Mouse (Mus musculus) ZHBTc4 (cell line): ENCODE data around the gene Zfp637.
"Not testable (repeated sequence)": the region's sequence is repeated elsewhere in the genome, so short reads cannot be mapped to it uniquely, and the experiment has no call there.

ENCODE experiments used
- DNase-seq: peaks from one replicate; pipeline ENCODE4 v3.0.0-alpha.2; 2011; ENCODE audit warnings: low read depth, low spot score

Zfp637 gene

DNA sequence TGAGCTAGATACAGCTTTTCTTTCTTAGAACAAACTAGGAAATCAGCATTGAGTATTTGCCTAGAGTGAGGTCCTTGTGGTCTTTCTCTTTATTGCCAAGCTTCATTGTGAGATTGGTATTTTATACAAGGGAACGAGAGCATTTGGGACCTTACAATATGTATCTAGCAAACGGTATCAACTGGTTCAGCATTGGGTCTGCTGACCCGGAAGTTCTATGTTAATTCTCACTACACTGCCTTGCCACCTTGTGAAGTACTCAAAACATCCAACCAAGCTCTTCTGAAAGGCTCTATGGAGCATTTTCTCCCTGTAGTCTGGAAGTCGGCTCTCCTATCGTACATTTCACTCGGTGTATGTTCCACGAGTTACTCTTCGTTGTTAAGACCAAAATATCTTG lies 22.8 kb downstream of the Zfp637 start:
- DNase-seq: no peak

DNA sequence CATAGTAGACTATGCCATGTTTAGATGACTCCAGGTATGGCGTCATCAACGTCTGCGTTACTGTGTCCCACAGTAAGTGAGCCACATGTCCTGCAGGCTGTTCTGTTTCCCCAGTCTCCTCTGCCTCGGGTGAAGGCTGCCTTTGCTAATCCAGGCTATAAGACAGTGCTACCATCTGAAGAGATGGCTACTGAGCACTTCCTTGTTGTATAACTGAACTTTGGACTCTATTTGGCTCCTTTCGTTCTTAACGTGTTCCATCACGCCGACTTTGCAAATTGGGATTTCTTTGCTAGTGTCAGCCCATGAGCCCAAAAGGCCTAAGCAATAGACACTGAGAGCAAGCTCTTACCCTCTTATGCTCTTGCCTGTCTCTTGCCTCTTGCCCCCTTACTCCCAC lies 27.2 kb downstream of the Zfp637 start:
- no peak for DNase-seq

DNA sequence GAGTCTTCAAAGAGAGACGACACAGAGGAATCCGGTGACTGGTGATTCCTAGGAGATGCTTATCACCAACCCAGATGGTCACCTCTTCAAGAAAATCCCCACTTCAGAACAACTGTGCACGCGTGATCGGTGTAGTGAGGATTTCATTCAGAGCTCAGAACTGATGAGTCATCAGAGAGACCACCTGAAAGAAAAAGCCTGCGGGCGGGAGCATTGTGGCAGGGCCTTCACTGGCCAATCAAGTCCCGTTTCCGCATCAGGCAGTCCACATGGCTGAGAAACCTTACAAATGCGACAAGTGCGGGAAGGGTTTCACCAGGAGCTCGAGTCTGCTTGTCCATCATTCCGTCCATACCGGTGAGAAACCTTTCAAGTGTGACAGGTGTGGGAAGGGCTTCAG lies 30.1 kb downstream of the Zfp637 start:
- peak; percentile 68 for DNase-seq

DNA sequence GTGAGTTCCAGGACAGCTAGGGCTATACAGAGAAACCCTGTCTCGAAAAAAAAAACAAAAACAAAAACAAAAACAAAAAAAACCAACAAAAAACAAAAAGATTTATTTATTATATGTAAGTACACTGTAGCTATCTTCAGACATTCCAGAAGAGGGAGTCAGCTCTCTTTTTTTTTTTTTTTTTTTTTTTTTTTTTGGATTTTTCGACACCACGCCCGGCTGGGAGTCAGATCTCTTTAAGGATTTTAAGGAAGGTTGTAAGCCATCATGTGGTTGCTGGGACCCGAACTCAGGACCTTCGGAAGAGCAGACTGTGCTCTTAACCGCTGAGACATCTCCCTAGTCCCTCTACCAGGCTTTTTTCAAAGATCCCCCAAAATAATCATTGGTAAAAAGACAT lies 32.5 kb downstream of the Zfp637 start:
- not testable (repeated sequence) for DNase-seq

DNA sequence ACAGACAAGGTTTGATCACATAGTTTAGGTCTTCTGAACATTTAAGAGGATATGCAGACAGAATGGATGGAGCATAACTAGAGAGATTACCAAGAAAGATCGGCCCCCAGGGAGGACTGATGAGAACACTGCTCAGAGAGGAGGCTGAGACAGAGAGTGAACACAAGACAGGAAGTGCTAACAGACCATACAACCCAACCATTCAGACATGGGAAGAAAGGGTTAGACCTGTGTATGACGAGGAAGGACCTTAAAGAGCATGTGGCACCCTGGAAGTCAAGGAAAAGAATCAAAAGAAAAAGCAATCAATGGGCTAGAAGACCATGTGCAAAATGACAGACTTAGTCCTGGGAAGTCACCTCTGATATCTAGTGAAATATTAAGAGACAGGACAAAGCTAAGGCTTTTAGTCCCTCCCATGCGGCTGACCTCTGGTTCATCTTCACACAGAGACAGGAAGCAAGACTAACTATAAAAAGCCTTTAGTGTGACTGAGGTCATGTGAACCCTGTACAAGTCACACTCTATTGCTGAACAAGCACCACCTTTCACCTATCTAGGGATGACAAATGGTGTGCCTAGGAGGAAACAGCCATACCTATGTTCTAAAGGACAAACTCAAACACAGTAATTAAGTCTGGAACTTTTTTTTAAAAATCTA lies 33.8 kb downstream of the Zfp637 start:
- DNase-seq: no peak

DNA sequence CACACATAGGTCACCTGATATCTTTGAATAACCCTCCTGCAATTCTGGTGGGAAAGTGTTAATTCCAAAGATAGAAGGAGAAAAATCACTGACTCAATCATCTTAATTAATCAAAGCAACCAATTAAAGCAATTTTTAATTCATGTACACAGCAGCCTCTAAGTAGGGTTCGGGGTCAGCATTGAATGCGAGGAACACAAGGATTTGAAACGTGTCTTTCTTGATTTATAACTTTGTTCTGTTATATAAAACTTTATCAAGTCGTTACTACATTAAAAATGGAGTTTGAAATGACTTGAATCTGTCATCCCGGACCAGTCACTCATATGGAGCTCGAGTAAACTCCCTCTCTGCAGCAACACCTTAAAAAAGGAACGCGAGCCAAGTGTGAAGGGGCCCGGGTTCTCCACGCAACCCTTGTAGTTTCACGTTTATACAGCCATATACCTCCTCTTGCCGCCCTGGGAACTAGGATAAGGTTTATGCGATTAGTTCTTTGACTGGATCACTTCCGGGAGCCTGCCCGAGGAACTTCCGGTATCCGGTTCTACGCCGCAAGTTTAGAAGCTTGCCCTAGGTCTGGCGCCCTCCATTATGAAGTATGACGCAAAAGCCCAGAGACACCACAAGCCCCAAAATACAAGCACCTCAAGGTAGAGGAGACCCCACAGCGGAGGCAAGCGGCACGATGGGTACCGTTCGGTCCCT lies 37.9 kb downstream of the Zfp637 start:
- peak; percentile 93 for DNase-seq

DNA sequence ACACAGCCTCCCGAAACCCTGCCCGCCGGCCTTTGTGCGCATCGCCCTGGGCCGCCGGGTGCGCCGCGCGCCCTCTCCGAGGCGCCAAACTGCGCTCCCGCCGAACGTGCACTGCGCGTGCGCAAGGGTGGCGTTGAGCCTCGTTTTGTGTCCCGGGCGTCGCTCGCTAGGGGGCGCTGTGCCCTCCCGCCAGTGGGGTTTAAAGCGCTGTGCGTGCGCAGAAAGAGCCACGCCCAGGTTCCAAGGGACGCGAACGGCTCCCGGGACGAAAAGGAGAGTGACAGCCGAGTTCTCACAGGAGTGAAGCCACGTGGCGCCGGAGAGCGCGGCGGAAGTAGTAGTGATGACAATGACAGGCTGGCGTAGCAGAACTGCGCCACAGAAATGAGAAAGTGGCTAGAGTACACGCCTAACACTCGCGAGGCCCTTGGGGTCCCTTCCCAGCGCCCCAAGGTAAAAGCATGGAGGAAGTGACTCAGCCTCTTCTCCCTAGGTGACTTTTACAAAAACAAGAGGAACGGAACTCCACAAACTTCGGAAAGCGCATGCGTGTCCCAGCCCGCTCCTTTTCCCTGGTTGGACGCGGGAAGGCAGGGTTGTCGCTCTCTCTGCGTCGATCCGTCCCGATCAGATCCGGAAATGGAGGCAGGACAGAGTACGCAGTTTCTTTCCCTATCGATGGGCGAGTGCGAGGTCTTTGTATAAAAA lies 38.6 kb downstream of the Zfp637 start:
- DNase-seq: peak; percentile 99

DNA sequence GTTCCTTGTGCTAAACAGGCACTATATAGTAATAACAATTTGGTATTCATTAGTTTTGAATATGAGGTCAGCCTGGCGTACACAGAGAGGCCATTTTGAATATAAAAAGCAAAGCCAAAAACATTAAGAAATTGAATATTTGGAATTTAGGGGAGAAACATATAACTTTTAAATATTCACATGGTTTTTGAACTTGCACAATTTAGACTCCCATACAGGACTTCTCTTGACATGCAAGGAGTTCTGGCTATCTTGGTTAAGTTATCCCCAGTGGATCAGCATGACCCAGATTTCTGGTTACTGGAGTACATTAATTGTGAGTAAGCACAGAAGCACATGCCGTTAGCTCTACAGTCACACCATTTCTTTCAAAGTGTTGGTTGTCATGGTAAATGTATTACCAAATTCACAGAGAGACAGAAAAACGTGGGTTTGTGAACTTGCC lies 39.4 kb downstream of the Zfp637 start:
- no peak for DNase-seq

DNA sequence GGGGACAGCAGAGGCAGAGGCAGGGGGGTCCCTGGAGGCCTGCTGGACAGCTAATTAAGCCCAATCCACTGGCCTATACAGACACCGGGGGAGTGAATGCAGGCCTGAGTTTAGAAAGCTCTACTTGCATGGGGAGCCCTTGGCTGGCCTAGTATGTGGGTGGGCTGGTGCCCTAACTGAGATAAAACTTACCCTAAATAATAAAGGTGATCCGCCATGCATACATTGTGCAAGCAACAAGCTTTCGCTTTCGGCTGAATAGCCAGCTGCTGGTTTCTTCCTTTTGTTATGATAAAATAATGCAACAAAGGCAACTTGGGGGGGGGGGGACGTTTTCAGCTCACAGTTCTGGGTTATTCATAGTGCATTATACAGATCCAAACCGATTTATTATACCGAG lies 40.2 kb downstream of the Zfp637 start:
- peak; percentile 35 for DNase-seq

DNA sequence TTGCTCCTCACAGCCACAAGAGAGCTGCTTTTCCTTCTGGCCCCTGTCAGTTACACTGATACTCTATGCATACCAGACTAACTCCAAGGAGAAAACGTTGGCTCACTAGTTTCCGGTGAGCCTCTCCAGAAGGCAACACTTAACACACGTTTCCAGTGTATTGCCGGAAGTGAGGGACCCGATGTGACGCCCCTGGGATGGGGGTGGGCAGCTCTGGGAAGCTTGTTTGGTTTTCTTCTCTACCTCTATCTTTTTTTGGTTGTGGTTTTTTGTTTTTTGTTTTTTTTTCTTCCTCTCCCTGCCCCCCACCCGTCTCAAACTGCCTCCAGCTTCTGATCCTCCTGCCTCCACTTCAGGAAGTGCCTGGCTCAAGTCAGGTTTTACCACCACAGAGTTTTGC lies 41.0 kb downstream of the Zfp637 start:
- peak; percentile 64 for DNase-seq

DNA sequence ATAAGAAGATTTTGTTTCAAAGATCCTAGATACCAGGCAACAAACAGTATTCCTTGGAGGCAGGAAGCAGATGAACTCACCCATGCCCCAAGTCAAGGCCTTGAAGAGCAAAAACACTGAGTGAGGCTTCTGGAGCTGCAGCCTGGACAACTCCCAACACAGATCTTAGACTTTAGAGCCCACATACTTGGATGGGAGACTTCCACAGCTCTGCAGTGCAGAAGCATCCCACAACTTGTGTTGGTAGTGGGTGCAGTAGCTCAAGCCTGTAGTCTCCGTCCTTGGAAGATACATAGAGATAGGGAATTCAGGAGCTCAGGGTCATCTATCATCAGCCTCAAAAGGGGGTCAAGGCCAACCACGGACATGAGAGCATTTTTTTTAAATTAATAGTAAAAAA lies 45.0 kb downstream of the Zfp637 start:
- no peak for DNase-seq

DNA sequence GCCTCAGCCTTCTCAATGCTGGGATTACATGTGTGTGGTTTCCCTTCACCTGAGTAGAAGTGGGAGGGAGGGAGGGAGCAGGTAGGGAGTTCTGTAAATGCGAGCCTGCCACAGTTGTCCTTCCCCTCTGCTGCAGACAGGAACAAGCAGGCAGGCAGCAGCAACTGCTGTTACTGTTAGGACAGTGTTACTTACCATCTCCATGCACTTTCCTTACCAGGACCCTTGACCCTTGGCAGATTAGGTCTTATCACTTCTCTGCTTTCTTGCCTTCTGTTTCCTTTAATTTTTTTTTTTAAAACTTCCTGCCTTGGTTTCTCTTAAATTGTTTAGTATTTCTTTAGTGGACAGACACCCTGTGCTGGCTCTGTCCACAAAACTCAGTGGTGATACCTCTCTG lies 47.1 kb downstream of the Zfp637 start:
- DNase-seq: no peak

DNA sequence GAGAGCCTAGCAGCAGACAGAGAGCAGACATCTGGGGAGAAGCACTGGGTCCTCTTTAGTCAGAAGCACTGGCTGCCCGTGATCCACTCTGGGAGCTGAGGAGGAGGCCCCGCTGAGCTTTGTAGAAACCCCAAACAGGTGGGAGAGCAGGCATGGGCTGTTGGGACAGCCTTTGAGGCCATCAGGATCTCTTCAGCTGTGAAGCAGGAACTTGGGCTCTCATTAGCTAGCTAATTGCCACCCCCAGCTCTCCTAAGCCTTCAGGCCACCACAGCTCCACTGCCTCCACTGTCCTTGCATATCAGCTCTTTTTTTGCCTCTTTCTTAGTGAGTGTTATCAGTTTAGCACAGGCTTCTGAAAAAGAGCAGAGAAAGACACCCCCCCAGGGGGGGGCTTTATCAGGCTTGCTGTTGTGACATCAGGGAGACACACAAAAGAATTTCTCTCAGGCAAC lies 47.7 kb downstream of the Zfp637 start:
- no peak for DNase-seq

DNA sequence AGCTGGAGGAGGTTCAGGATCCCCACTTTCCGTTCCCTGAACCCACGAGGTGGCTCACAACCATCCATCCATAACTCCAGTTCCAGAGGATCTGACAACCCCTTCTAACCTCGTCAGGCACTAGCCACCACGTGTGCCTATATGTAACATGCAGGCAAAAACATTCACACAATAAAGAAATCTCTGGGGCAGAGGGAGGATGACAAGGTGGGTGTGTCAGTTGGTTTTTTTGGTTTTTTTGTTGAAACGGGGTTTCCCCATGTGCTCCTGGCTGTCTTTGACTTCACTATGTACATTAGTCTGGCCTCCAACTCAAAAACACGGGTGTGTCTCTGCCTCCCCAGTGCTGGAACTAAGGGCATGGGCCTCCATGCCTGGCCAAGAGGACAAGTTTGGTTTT lies 49.3 kb downstream of the Zfp637 start:
- no peak for DNase-seq

DNA sequence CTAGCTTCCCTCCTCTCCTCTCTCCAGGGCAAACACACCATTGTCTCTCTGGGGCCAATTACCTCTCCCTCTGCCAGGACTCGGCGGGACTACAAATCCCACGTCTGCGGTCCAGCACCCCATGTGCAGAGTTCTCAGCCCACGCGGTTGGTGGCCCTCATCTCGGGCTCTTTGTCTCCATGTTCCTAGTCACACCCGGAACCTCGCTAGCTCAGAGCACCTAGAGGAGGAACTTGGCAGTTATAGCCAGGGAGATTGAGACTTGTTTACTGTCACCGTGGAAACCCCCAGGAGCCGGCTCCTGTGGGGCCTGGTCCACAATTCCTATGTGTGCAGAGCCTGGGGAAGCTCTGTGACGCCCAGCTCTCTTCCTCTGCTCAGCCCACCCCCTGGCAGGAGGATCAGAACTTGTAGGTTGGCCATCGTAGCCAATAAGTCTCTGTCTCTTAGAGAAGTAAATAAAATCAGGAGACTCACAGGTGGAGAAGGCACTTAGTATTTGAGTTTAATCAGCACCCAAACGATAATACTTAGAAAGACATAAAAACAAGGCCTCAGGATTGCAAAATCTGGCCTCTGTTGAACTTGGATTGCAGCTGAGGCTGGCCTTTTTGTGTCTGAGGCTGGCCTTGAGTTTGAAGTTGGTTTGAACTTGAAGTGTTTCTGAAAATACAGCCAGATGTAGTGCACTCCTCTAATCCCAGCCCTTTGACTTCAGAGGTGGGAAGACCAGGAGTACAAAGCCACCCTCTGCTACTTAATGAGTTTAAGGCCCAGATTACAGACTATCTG lies 50.6 kb downstream of the Zfp637 start:
- peak; percentile 79 for DNase-seq

DNA sequence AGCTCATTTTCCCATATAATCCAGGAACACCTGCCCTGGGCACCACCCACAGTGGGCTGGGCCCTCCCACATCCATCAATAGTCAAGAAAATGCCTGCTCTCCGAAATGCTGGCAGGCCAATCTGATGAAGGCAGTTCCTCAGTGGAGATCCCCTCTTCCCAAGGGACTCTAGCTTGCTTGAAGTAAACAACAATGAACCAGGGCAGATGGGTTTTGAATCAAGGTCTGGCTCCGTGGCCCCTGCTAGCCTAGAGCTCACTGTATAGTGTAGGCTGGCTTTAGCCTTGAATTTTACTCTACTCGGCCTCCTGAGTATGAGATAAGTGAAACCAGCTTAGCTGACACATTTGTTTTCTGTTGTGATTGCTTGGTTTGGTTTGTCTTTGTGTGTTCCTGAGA lies 51.4 kb downstream of the Zfp637 start:
- no peak for DNase-seq

DNA sequence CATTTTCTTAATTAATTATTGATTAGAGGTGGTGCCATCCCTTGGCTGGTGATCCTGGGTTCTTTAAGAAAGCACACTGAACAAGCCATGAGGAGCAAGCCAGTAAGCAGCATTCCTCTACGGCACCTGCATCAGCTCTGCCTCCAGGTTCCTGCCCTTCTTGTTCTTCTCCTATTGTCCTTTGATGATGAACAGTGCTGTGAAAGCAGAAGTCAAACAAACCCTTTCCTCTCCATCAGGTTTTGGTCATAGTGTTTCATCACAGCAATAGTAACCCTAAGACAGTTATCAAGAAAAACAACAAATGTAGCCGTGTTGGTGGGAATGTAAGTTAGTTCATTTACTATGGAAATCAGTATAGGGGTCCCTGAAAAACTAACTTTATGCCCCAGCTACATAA lies 52.5 kb downstream of the Zfp637 start:
- no peak for DNase-seq
